Mouse (Mus musculus): ENCODE data around the gene Gpr180. TPM values are rescaled to one million over a fixed set of nuclear protein-coding genes. Genes with fewer than 3 reads are reported as not detected.

The Gpr180 gene
- 16.4 TPM for total RNA-seq (2023)

GRCm38 (mm10) chr14:118136744-118137452 lies at the start of gene Gpr180:
Gene Gpr180 (plus strand): TSS chr14:118137158.

GRCm38 (mm10) chr14:118132642-118132977 lies 4.3 kb upstream of the Gpr180 start, which contains the start of gene Tgds:
Gene Tgds (minus strand): TSS chr14:118132755.

Other genes starting within 250 kb of the Gpr180 start
- not detected for gene Dct, start 84.9 kb upstream of the Gpr180 start, total RNA-seq (2023)
- gene Tgds, start 4.4 kb upstream of the Gpr180 start, total RNA-seq (2023): 14.2 TPM
- gene Sox21, start 99.9 kb downstream of the Gpr180 start, total RNA-seq (2023): not detected
- gene Gm9376, start 129.8 kb downstream of the Gpr180 start, total RNA-seq (2023): not detected

Measured in CD4-positive naive resting alpha-beta T cell, adult 57 days (primary cell).